Mouse (Mus musculus) liver, embryonic 13.5 days (tissue): ENCODE results near the gene Trappc1. TPM values are rescaled to one million over a fixed set of nuclear protein-coding genes. Genes with fewer than 3 reads are reported as not detected.

Experiments
- ATAC-seq: fragments of 200-750 bp; cut with Nextera tagmentation; 2 replicates; pipeline ENCODE4 v1.8.0; 2017; ENCODE audit warnings: low read depth, mild to moderate bottlenecking, moderate number of reproducible peaks, moderate library complexity
- DNase-seq: peaks from one replicate; pipeline ENCODE4 v3.0.0; 2022
- H3K27ac ChIP-seq: fragments of 300-500 bp; sonication (generic); 2 replicates; pipeline ENCODE4 v1.5.1; 2015; ENCODE audit warnings: moderate library complexity, mild to moderate bottlenecking, inconsistent platforms
- H3K27me3 ChIP-seq: fragments of 300-500 bp; sonication (generic); 2 replicates; pipeline ENCODE4 v1.6.1; 2015; ENCODE audit warnings: mild to moderate bottlenecking, inconsistent platforms
- H3K36me3 ChIP-seq: fragments of 300-500 bp; sonication (generic); 2 replicates; pipeline ENCODE4 v1.6.1; 2015; ENCODE audit warnings: mild to moderate bottlenecking, inconsistent platforms
- H3K4me1 ChIP-seq: fragments of 300-500 bp; sonication (generic); replicated peaks from 2 replicates; pipeline ENCODE4 v1.6.1; 2015; ENCODE audit warnings: inconsistent platforms
- H3K4me2 ChIP-seq: fragments of 300-500 bp; sonication (generic); 2 replicates; pipeline ENCODE4 v1.6.1; 2015; ENCODE audit warnings: inconsistent platforms, mild to moderate bottlenecking, moderate library complexity
- H3K4me3 ChIP-seq: fragments of 300-500 bp; sonication (generic); replicated peaks from 2 replicates; pipeline ENCODE4 v1.5.1; 2015; ENCODE audit warnings: mild to moderate bottlenecking, inconsistent platforms
- H3K9ac ChIP-seq: fragments of 300-500 bp; sonication (generic); 2 replicates; pipeline ENCODE4 v1.6.1; 2015; ENCODE audit warnings: mild to moderate bottlenecking, inconsistent platforms
- H3K9me3 ChIP-seq: fragments of 300-500 bp; sonication (generic); replicated peaks from 2 replicates; pipeline ENCODE4 v1.6.1; 2016; ENCODE audit warnings: inconsistent platforms
- WGBS: fragments of 180-500 bp; shearing (Covaris S2); methylation state at CpG from one replicate; pipeline ENCODE4 v1.1.7; 2015; ENCODE audit not compliant: insufficient replicate concordance; 5-methylcytosine and 5-hydroxymethylcytosine counted together
- polyA plus RNA-seq: library from polyadenylated mRNA; unstranded; fragments of >200 nt; fragmentation: Nextera tagmentation; extraction: Ambion mirVana; gene quantifications from 2 replicates; pipeline ENCODE4 v1.2.1, GENCODE M21; 2015

Gene Trappc1
- polyA plus RNA-seq, 1 experiment from 2014 or later, result 90.7 TPM

- DNase-seq (no peak), ATAC-seq (no peak)
- Histone ChIP-seq H3K9ac (peak overlapping the region; percentile 5; the same call in 1 of the 2 replicates), H3K4me3 (no peak overlapping the region), H3K27ac (peak overlapping the region; percentile 91), H3K9me3 (no peaks in the 10 kb centered on the region), H3K36me3 (no peaks in the 10 kb centered on the region), H3K27me3 (peaks cover 54% of the 10 kb centered on the region), H3K4me2 (peak overlapping the region; percentile 18; the same call in 1 of the 2 replicates), H3K4me1 (peaks cover 81% of the 10 kb centered on the region)
- WGBS, result 37% methylated on average over 9 of the region's 9 CpGs
Measured at GRCm38 (mm10) chr11:69370817-69371215, 47.0 kb downstream of the Trappc1 start.

DNA sequence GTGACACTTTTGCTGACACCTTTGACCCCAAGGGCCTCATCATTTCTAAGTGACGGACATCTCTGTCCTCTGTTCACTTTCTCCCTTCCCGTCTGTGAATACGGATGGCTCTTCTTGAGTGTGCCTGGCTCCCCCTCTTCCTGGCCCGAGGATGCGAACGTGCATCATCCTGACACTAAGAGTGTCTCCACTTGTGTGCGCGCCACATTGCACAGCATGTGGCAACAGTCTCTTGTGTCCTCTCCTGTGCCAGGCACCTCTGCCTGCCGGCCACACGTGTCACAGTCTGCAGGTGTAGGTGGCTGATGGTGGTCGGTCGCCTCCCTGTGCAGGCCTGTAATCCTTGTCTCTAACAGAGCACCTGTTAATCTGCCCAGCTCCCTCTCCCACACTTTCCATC lies 47.8 kb downstream of the Trappc1 start:
- peak overlapping the region; percentile 69 for H3K4me2 ChIP-seq
- peak overlapping the region; percentile 24; the same call in 1 of the 2 replicates for H3K9ac ChIP-seq
- no peaks in the 10 kb centered on the region for H3K9me3 ChIP-seq
- ATAC-seq (no peak), DNase-seq (no peak)
- H3K4me1 ChIP-seq, result peaks cover 78% of the 10 kb centered on the region
- no peaks in the 10 kb centered on the region for H3K36me3 ChIP-seq
- 72% methylated on average over 12 of the region's 12 CpGs for WGBS
- H3K4me3 ChIP-seq, result peak overlapping the region; percentile 47; the same call in 1 of the 2 replicates
- peaks cover 46% of the 10 kb centered on the region for H3K27me3 ChIP-seq
- H3K27ac ChIP-seq, result peak overlapping the region; percentile 91

- no peaks in the 10 kb centered on the region for H3K9me3 ChIP-seq
- H3K9ac ChIP-seq, result peak overlapping the region; percentile 24
- WGBS, result 37% methylated on average over 12 of the region's 12 CpGs
- H3K4me1 ChIP-seq, result peaks cover 78% of the 10 kb centered on the region
- ATAC-seq, result no peak
- H3K27me3 ChIP-seq, result peaks cover 39% of the 10 kb centered on the region
- peak overlapping the region; percentile 91 for H3K27ac ChIP-seq
- H3K4me3 ChIP-seq, result peak overlapping the region; percentile 47
- H3K36me3 ChIP-seq, result no peaks in the 10 kb centered on the region
- no peak for DNase-seq
- H3K4me2 ChIP-seq, result peak overlapping the region; percentile 69
Measured at GRCm38 (mm10) chr11:69372056-69372779, 48.4 kb downstream of the Trappc1 start.

GRCm38 (mm10) chr11:69372780-69373170 lies 49.0 kb downstream of the Trappc1 start:
- peak overlapping the region; percentile 69 for H3K4me2 ChIP-seq
- peaks cover 78% of the 10 kb centered on the region for H3K4me1 ChIP-seq
- H3K9me3 ChIP-seq, result no peaks in the 10 kb centered on the region
- ATAC-seq, result no peak
- peak overlapping the region; percentile 91 for H3K27ac ChIP-seq
- peaks cover 34% of the 10 kb centered on the region for H3K27me3 ChIP-seq
- peak overlapping the region; percentile 70; the same call in 1 of the 2 replicates for H3K9ac ChIP-seq
- peak overlapping the region; percentile 47 for H3K4me3 ChIP-seq
- 48% methylated on average over 3 of the region's 3 CpGs for WGBS
- H3K36me3 ChIP-seq, result no peaks in the 10 kb centered on the region
- no peak for DNase-seq

GRCm38 (mm10) chr11:69373223-69373965 lies 49.6 kb downstream of the Trappc1 start:
- peak overlapping the region; percentile 47 for H3K4me3 ChIP-seq
- 59% methylated on average over 16 of the region's 16 CpGs for WGBS
- DNase-seq, result peak; percentile 72
- H3K9ac ChIP-seq, result peak overlapping the region; percentile 70
- H3K27ac ChIP-seq, result peak overlapping the region; percentile 91
- H3K36me3 ChIP-seq, result no peaks in the 10 kb centered on the region
- ATAC-seq, result peak; percentile 98
- peaks cover 72% of the 10 kb centered on the region for H3K4me1 ChIP-seq
- no peaks in the 10 kb centered on the region for H3K9me3 ChIP-seq
- H3K4me2 ChIP-seq, result peak overlapping the region; percentile 69
- H3K27me3 ChIP-seq, result peaks cover 28% of the 10 kb centered on the region

Other genes starting within 250 kb of the Trappc1 start
- gene Vamp2, start 235.5 kb upstream of the Trappc1 start, polyA plus RNA-seq, result 12.5 and 15.9 TPM in 2 replicates
- 1.9 TPM in 2 replicates for gene Per1, start 228.8 kb upstream of the Trappc1 start, polyA plus RNA-seq
- gene Hes7, start 203.6 kb upstream of the Trappc1 start, polyA plus RNA-seq, result 0.17 and 0.18 TPM in 2 replicates
- 0.09 TPM in 1 of 2 replicates, not detected in the other for gene 9130213A22Rik, start 201.4 kb upstream of the Trappc1 start, polyA plus RNA-seq
- 0.06 TPM in 1 of 2 replicates, not detected in the other for gene Aloxe3, start 198.1 kb upstream of the Trappc1 start, polyA plus RNA-seq
- not detected in 2 replicates for gene Alox12b, start 167.0 kb upstream of the Trappc1 start, polyA plus RNA-seq
- 0.20 TPM in 1 of 2 replicates, not detected in the other for gene Alox8, start 126.1 kb upstream of the Trappc1 start, polyA plus RNA-seq
- not detected in 2 replicates for gene Gucy2e, start 86.9 kb upstream of the Trappc1 start, polyA plus RNA-seq
- gene Cntrob, start 205 bp upstream of the Trappc1 start, polyA plus RNA-seq, result 9.8 and 10.1 TPM in 2 replicates
- gene Kcnab3, start 2.3 kb downstream of the Trappc1 start, polyA plus RNA-seq, result 0.07 and 0.19 TPM in 2 replicates
- gene Rnf227, start 16.5 kb downstream of the Trappc1 start, polyA plus RNA-seq, result 0.92 and 1.1 TPM in 2 replicates
- gene Chd3, start 45.4 kb downstream of the Trappc1 start, polyA plus RNA-seq, result 2.6 and 4.4 TPM in 2 replicates
- 102 and 105 TPM in 2 replicates for gene Naa38, start 71.5 kb downstream of the Trappc1 start, polyA plus RNA-seq
- gene Cyb5d1, start 71.7 kb downstream of the Trappc1 start, polyA plus RNA-seq, result 10.3 and 13.0 TPM in 2 replicates
- gene Tmem88, start 74.3 kb downstream of the Trappc1 start, polyA plus RNA-seq, result 8.9 and 9.5 TPM in 2 replicates
- 4.8 and 5.1 TPM in 2 replicates for gene Kdm6b, start 89.7 kb downstream of the Trappc1 start, polyA plus RNA-seq
- gene Dnah2, start 225.1 kb downstream of the Trappc1 start, polyA plus RNA-seq, result 0.06 and 0.12 TPM in 2 replicates
- 0.75 and 0.85 TPM in 2 replicates for gene Efnb3, start 236.2 kb downstream of the Trappc1 start, polyA plus RNA-seq